Mouse (Mus musculus): ENCODE measurements around the gene Rplp2. TPM values are rescaled to one million over a fixed set of nuclear protein-coding genes. Genes with fewer than 3 reads are reported as not detected.
"Not testable (repeated sequence)": the region's sequence is repeated elsewhere in the genome, so short reads cannot be mapped to it uniquely, and the experiment has no call there.

Gene Rplp2
- polyA plus RNA-seq, 1 experiment from 2014 or later, result 1,535 TPM

DNA sequence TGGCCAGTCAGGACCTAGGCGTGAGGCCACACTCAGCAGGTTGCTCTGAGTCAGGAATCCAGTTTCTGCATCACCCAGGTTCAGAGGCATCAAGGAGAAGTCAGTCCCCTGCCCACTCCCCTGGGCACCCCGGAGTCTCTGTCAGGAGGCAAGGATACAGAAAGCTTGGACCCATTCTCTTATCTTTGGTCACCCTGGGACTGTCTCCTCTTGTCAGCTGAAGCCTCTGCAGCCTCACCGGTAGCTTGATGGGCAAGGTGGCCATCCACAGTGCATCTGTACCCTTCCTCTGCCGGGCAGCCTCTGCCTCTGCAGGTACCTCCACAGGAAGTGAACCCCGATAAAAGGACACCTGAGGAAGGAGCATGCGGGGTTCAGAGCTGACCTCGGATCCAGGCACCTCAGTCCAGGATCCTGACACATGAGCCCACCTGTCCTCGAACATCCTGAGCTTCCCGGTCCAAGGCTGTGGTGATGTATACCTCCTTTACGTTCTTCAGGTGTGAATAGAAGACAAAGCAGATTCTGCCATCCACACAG lies 8.0 kb upstream of the Rplp2 start:
- 93% methylated on average over 10 of the region's 10 CpGs for whole genome bisulfite sequencing
- Histone ChIP-seq H3K9me3 (ENCODE audit: control insufficient read depth, low read depth, low read length) (no peaks in the 10 kb centered on the region), H3K4me2 (replicated peaks; ENCODE audit: low read depth, low read length) (no peak overlapping the region), H3K9ac (replicated peaks; ENCODE audit: low read depth, low read length) (no peak overlapping the region), H3K27me3 (ENCODE audit: control insufficient read depth, insufficient read depth, low read length) (no peaks in the 10 kb centered on the region), H3K4me3 (ENCODE audit: low read depth, low read length) (no peak overlapping the region), H3K4me1 (ENCODE audit: control insufficient read depth, insufficient read depth, low read length) (peaks cover 36% of the 10 kb centered on the region; the same call in 1 of the 2 replicates), H3K27ac (ENCODE audit: low read length) (no peak overlapping the region), H3K36me3 (ENCODE audit: control insufficient read depth, insufficient read depth, low read length) (peaks cover 15% of the 10 kb centered on the region; the same call in 1 of the 2 replicates)
- no peak for ATAC-seq (ENCODE audit: insufficient number of reproducible peaks, insufficient read depth, low FRiP score, low read depth)

- Histone ChIP-seq H3K4me3 (ENCODE audit: low read depth, low read length) (no peak overlapping the region), H3K36me3 (ENCODE audit: control insufficient read depth, insufficient read depth, low read length) (peaks cover 15% of the 10 kb centered on the region; the same call in 1 of the 2 replicates), H3K27me3 (ENCODE audit: control insufficient read depth, insufficient read depth, low read length) (no peaks in the 10 kb centered on the region), H3K27ac (ENCODE audit: low read length) (no peak overlapping the region), H3K4me2 (replicated peaks; ENCODE audit: low read depth, low read length) (no peak overlapping the region), H3K4me1 (ENCODE audit: control insufficient read depth, insufficient read depth, low read length) (peaks cover 37% of the 10 kb centered on the region; the same call in 1 of the 2 replicates), H3K9ac (replicated peaks; ENCODE audit: low read depth, low read length) (no peak overlapping the region), H3K9me3 (ENCODE audit: control insufficient read depth, low read depth, low read length) (no peaks in the 10 kb centered on the region)
- WGBS, result 91% methylated on average over 11 of the region's 11 CpGs
- no peak for ATAC-seq (ENCODE audit: insufficient number of reproducible peaks, insufficient read depth, low FRiP score, low read depth)
These were observed 7.4 kb upstream of the Rplp2 start for GRCm38 (mm10) chr7:141439811-141440210.

- WGBS, result 30% methylated on average over 6 of the region's 6 CpGs
- H3K9me3 ChIP-seq (ENCODE audit: control insufficient read depth, low read depth, low read length), result no peaks in the 10 kb centered on the region
- no peak overlapping the region for H3K4me3 ChIP-seq (ENCODE audit: low read depth, low read length)
- peaks cover 32% of the 10 kb centered on the region; the same call in 1 of the 2 replicates for H3K4me1 ChIP-seq (ENCODE audit: control insufficient read depth, insufficient read depth, low read length)
- no peak for ATAC-seq (ENCODE audit: insufficient number of reproducible peaks, insufficient read depth, low FRiP score, low read depth)
- no peak overlapping the region for H3K4me2 ChIP-seq (replicated peaks; ENCODE audit: low read depth, low read length)
- no peaks in the 10 kb centered on the region for H3K27me3 ChIP-seq (ENCODE audit: control insufficient read depth, insufficient read depth, low read length)
- peaks cover 15% of the 10 kb centered on the region; the same call in 1 of the 2 replicates for H3K36me3 ChIP-seq (ENCODE audit: control insufficient read depth, insufficient read depth, low read length)
- H3K9ac ChIP-seq (replicated peaks; ENCODE audit: low read depth, low read length), result no peak overlapping the region
- H3K27ac ChIP-seq (ENCODE audit: low read length), result no peak overlapping the region
These were observed 6.6 kb upstream of the Rplp2 start for GRCm38 (mm10) chr7:141440613-141441012.

- Histone ChIP-seq H3K4me1 (ENCODE audit: control insufficient read depth, insufficient read depth, low read length) (peaks cover 23% of the 10 kb centered on the region; the same call in 1 of the 2 replicates), H3K27me3 (ENCODE audit: control insufficient read depth, insufficient read depth, low read length) (no peaks in the 10 kb centered on the region), H3K36me3 (ENCODE audit: control insufficient read depth, insufficient read depth, low read length) (peaks cover 15% of the 10 kb centered on the region; the same call in 1 of the 2 replicates), H3K9me3 (ENCODE audit: control insufficient read depth, low read depth, low read length) (no peaks in the 10 kb centered on the region), H3K27ac (ENCODE audit: low read length) (no peak overlapping the region), H3K4me3 (ENCODE audit: low read depth, low read length) (no peak overlapping the region), H3K4me2 (replicated peaks; ENCODE audit: low read depth, low read length) (no peak overlapping the region), H3K9ac (replicated peaks; ENCODE audit: low read depth, low read length) (no peak overlapping the region)
- 89% methylated on average over 9 of the region's 9 CpGs for WGBS
- ATAC-seq (ENCODE audit: insufficient number of reproducible peaks, insufficient read depth, low FRiP score, low read depth), result no peak
These were observed 5.7 kb upstream of the Rplp2 start for GRCm38 (mm10) chr7:141441460-141441859.

DNA sequence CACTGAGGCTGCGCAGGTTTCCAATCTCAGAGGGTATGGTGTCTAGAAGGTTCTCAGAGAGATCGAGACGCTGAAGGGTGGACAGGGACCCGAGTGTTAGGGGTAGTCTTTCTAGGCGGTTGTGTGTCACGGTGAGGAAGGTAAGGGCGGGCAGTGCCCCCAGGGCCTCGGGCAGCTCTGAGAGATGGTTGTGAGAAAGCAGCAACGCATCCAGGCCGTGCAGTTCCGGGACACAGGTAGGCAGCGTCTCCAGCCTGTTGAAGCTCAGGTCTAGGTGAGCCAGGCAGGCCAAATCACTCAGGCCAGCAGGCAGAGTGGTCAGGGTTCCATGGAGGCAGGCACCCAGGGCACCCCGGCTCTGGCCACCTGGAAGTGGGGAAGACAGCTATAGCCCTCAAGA lies 5.0 kb upstream of the Rplp2 start:
- peaks cover 17% of the 10 kb centered on the region; the same call in 1 of the 2 replicates for H3K4me1 ChIP-seq (ENCODE audit: control insufficient read depth, insufficient read depth, low read length)
- H3K4me2 ChIP-seq (replicated peaks; ENCODE audit: low read depth, low read length), result peak overlapping the region; percentile 65
- WGBS, result 91% methylated on average over 13 of the region's 13 CpGs
- ATAC-seq (ENCODE audit: insufficient number of reproducible peaks, insufficient read depth, low FRiP score, low read depth), result no peak
- H3K36me3 ChIP-seq (ENCODE audit: control insufficient read depth, insufficient read depth, low read length), result peaks cover 15% of the 10 kb centered on the region; the same call in 1 of the 2 replicates
- no peaks in the 10 kb centered on the region for H3K27me3 ChIP-seq (ENCODE audit: control insufficient read depth, insufficient read depth, low read length)
- H3K9ac ChIP-seq (replicated peaks; ENCODE audit: low read depth, low read length), result peak overlapping the region; percentile 60; the same call in 1 of the 2 replicates
- H3K27ac ChIP-seq (ENCODE audit: low read length), result no peak overlapping the region
- H3K9me3 ChIP-seq (ENCODE audit: control insufficient read depth, low read depth, low read length), result no peaks in the 10 kb centered on the region
- no peak overlapping the region for H3K4me3 ChIP-seq (ENCODE audit: low read depth, low read length)

DNA sequence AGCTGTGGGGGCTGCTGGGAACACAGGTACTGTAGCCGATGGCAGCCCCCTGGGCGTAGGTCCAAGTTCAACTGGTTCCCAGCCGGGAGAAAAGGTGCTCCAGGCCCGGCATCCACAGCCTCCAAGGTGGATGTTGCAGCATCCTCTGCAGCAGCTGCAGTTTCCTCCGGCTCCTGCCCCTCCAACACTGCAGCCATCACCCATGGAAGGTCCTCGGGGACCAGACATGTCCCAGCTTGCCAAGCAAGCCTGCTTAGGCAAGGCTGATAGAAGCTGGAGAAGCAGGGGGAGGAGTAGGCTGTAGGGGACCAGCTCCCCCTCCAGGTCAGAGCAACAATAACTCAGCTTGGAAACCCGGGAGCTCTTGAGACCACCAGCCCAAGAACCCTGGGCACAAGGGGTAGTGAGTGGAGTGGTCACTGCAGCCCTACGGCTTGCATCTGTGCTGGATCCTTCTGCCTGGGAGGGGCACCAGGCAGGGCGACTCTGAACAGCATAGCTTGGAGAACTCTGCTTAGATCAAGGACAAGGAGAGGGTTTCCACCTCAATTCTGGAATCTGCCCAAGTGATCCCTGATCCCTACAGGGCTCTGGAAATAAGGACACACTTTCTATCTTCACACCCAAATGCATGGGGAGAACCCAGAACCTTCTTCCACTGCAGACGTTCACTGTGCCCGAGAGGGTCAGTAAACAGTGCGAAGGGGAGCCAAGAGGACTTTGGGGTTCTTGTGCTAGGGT lies 3.9 kb upstream of the Rplp2 start:
- Histone ChIP-seq H3K9ac (replicated peaks; ENCODE audit: low read depth, low read length) (peak overlapping the region; percentile 60), H3K4me1 (ENCODE audit: control insufficient read depth, insufficient read depth, low read length) (peaks cover 19% of the 10 kb centered on the region), H3K9me3 (ENCODE audit: control insufficient read depth, low read depth, low read length) (no peaks in the 10 kb centered on the region), H3K4me3 (ENCODE audit: low read depth, low read length) (peak overlapping the region; percentile 42), H3K4me2 (replicated peaks; ENCODE audit: low read depth, low read length) (peak overlapping the region; percentile 65), H3K36me3 (ENCODE audit: control insufficient read depth, insufficient read depth, low read length) (peaks cover 12% of the 10 kb centered on the region; the same call in 1 of the 2 replicates), H3K27ac (ENCODE audit: low read length) (peak overlapping the region; percentile 63; the same call in 1 of the 2 replicates), H3K27me3 (ENCODE audit: control insufficient read depth, insufficient read depth, low read length) (no peaks in the 10 kb centered on the region)
- WGBS, result 13% methylated on average over 12 of the region's 12 CpGs
- peak; percentile 10; the same call in 1 of the 2 replicates for ATAC-seq (ENCODE audit: insufficient number of reproducible peaks, insufficient read depth, low FRiP score, low read depth)

DNA sequence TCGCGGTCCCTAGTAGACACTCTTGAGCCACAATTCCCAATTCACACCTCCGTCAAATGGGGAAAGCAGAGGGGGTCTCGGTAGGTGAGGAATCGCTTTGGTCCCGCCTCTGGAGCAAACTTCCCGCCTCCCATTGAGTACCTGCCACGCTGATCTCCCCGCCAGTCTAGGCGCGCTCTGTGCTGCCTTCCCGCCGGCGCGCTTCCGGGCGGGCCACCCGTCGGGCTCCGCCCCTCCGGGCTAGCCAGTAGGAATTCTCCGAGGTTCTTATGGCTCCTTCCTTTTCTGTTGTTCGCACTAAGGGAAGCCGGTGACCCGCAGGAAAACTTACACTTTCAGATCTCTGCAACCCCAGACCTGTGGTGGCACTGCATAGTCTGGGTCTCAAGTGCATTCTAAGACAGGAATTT lies 3.3 kb upstream of the Rplp2 start, which contains the start of gene Pidd1:
Pidd1 (minus strand) TSS at position 198 of the 410 bp plus-strand sequence.
- no peaks in the 10 kb centered on the region for H3K27me3 ChIP-seq (ENCODE audit: control insufficient read depth, insufficient read depth, low read length)
- WGBS, result under 1% methylated on average over 25 of the region's 25 CpGs
- peaks cover 25% of the 10 kb centered on the region for H3K4me1 ChIP-seq (ENCODE audit: control insufficient read depth, insufficient read depth, low read length)
- peaks cover 13% of the 10 kb centered on the region; the same call in 1 of the 2 replicates for H3K36me3 ChIP-seq (ENCODE audit: control insufficient read depth, insufficient read depth, low read length)
- no peaks in the 10 kb centered on the region for H3K9me3 ChIP-seq (ENCODE audit: control insufficient read depth, low read depth, low read length)
- H3K4me2 ChIP-seq (replicated peaks; ENCODE audit: low read depth, low read length), result peak within 1 kb of the TSS; percentile 65
- peak; percentile 64; the same call in 1 of the 2 replicates for ATAC-seq (ENCODE audit: insufficient number of reproducible peaks, insufficient read depth, low FRiP score, low read depth)
- H3K9ac ChIP-seq (replicated peaks; ENCODE audit: low read depth, low read length), result peak within 1 kb of the TSS; percentile 60
- peak within 1 kb of the TSS; percentile 63; the same call in 1 of the 2 replicates for H3K27ac ChIP-seq (ENCODE audit: low read length)
- peak within 1 kb of the TSS; percentile 42 for H3K4me3 ChIP-seq (ENCODE audit: low read depth, low read length)

DNA sequence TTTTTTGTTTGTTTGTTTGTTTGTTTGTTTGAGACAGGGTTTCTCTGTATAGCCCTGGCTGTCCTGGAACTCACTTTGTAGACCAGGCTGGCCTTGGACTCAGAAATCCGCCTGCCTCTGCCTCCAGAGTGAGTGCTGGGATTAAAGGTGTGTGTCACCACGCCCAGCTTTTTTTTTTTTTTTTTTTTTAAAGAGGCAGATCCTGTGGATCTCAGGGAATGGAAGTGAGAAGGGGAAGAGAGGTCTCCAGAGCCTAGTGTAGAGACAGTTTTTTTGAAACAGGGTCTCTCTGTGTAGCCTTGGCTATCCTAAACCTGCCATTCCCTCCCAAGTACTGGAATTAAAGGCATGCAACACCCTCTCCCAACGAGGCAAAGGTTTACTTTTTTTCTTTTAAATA lies 796 bp upstream of the Rplp2 start:
- not testable (repeated sequence) for H3K27me3 ChIP-seq (ENCODE audit: control insufficient read depth, insufficient read depth, low read length); ATAC-seq (ENCODE audit: insufficient number of reproducible peaks, insufficient read depth, low FRiP score, low read depth); H3K9me3 ChIP-seq (ENCODE audit: control insufficient read depth, low read depth, low read length); H3K27ac ChIP-seq (ENCODE audit: low read length); H3K4me3 ChIP-seq (ENCODE audit: low read depth, low read length); H3K9ac ChIP-seq (replicated peaks; ENCODE audit: low read depth, low read length)
- H3K4me2 ChIP-seq (replicated peaks; ENCODE audit: low read depth, low read length), result peak overlapping the region; percentile 88
- H3K36me3 ChIP-seq (ENCODE audit: control insufficient read depth, insufficient read depth, low read length), result peaks cover 27% of the 10 kb centered on the region
- WGBS, result 68% methylated on average over 3 of the region's 3 CpGs
- peaks cover 27% of the 10 kb centered on the region for H3K4me1 ChIP-seq (ENCODE audit: control insufficient read depth, insufficient read depth, low read length)

Data from stomach, embryonic 14.5 days (tissue).